Mouse (Mus musculus) CH12.LX (cell line): ENCODE results near the gene Actr5. TPM values are rescaled to one million over a fixed set of nuclear protein-coding genes. Genes with fewer than 3 reads are reported as not detected.

Experiments used
- DNase-seq: peaks from one replicate; pipeline ENCODE4 v3.0.0-alpha.2; 2013; ENCODE audit errors: extremely low read depth
- H3K27ac ChIP-seq: 2 replicates; pipeline ENCODE4 v1.5.1; 2012; ENCODE audit warnings: low read depth, mild to moderate bottlenecking, control low read depth, moderate library complexity; ENCODE audit not compliant: insufficient read depth
- H3K27me3 ChIP-seq: replicated peaks from 2 replicates; pipeline ENCODE3; 2012; ENCODE audit warnings: inconsistent platforms
- H3K36me3 ChIP-seq, 2 experiments: replicated peaks in 1 of 2; 2 replicates each; pipeline versions ENCODE3 to v1.6.1; 2012; ENCODE audit warnings: inconsistent platforms in 1 of 2, low read length in 1 of 2, mild to moderate bottlenecking in 1 of 2, mixed read lengths in 1 of 2, moderate library complexity in 1 of 2; ENCODE audit not compliant: control insufficient read depth in 1 of 2, insufficient read depth in 1 of 2
- H3K4me1 ChIP-seq, 2 experiments: 2 replicates each; pipeline ENCODE4 v1.6.1; 2012; ENCODE audit warnings: inconsistent platforms in 1 of 2, moderate library complexity in 1 of 2; ENCODE audit not compliant: insufficient read depth in 2 of 2, control insufficient read depth in 1 of 2
- H3K4me2 ChIP-seq: 2 replicates; pipeline ENCODE4 v1.6.1; 2012; ENCODE audit warnings: low read depth, mild to moderate bottlenecking, control low read depth; ENCODE audit not compliant: poor library complexity, insufficient read depth, severe bottlenecking
- H3K4me3 ChIP-seq, 3 experiments: fragments of 150-350 bp in 1 of 3; sonication (generic) in 1 of 3; replicated peaks in 1 of 3; 2 replicates each; pipeline versions ENCODE3 to v1.5.1; 2011 to 2012; ENCODE audit warnings: low read depth in 2 of 3, low read length in 2 of 3, mild to moderate bottlenecking in 2 of 3, moderate library complexity in 2 of 3, control low read depth in 1 of 3, improper control_type of control experiment in 1 of 3, inconsistent platforms in 1 of 3, mixed read lengths in 1 of 3; ENCODE audit not compliant: poor library complexity in 1 of 3
- H3K79me2 ChIP-seq: replicated peaks from 2 replicates; pipeline ENCODE4 v1.6.1; 2012; ENCODE audit warnings: mild to moderate bottlenecking, moderate library complexity; ENCODE audit not compliant: control insufficient read depth, poor library complexity, insufficient read depth, severe bottlenecking; ENCODE audit errors: extremely low read depth
- H3K9ac ChIP-seq: 2 replicates; pipeline ENCODE4 v1.6.1; 2012; ENCODE audit warnings: low read depth, mild to moderate bottlenecking, control low read depth, moderate library complexity; ENCODE audit not compliant: insufficient read depth
- H3K9me3 ChIP-seq: replicated peaks from 2 replicates; pipeline ENCODE3; 2012; ENCODE audit warnings: low read length, inconsistent platforms, mixed read lengths
- CTCF ChIP-seq, 2 experiments: IDR thresholded peaks in 1 of 2; conservative IDR thresholded peaks in 1 of 2; 2 replicates each; pipeline ENCODE4 v1.5.1; 2011 to 2012; ENCODE audit warnings: low read depth in 2 of 2, low read length in 2 of 2, improper control_type of control experiment in 1 of 2, inconsistent platforms in 1 of 2, mild to moderate bottlenecking in 1 of 2, moderate library complexity in 1 of 2
- E2F4 ChIP-seq: IDR thresholded peaks from 2 replicates; pipeline ENCODE4 v1.6.1; 2011; ENCODE audit warnings: low read depth, low read length, improper control_type of control experiment; ENCODE audit not compliant: insufficient replicate concordance
- ETS1 ChIP-seq: conservative IDR thresholded peaks from 2 replicates; pipeline ENCODE4 v1.6.1; 2012; ENCODE audit warnings: low read depth, mild to moderate bottlenecking, inconsistent platforms, low read length, improper control_type of control experiment, moderate library complexity
- MAFK ChIP-seq: IDR thresholded peaks from 2 replicates; pipeline ENCODE4 v1.6.1; 2011; ENCODE audit warnings: low read length, improper control_type of control experiment; ENCODE audit not compliant: insufficient replicate concordance
- MXI1 ChIP-seq: IDR thresholded peaks from 2 replicates; pipeline ENCODE4 v1.6.1; 2011; ENCODE audit warnings: mild to moderate bottlenecking, low read depth, low read length, improper control_type of control experiment
- MYC ChIP-seq: IDR thresholded peaks from 2 replicates; pipeline ENCODE4 v1.6.1; 2011; ENCODE audit warnings: low read depth, mild to moderate bottlenecking, improper control_type of control experiment, low read length
- POLR2AphosphoS2 ChIP-seq: IDR thresholded peaks from 2 replicates; pipeline ENCODE4 v1.6.1; 2011; ENCODE audit warnings: low read depth, low read length, improper control_type of control experiment
- RAD21 ChIP-seq: IDR thresholded peaks from 2 replicates; pipeline ENCODE4 v1.6.1; 2011; ENCODE audit warnings: low read depth, mild to moderate bottlenecking, low read length, improper control_type of control experiment, moderate library complexity
- SMC3 ChIP-seq: IDR thresholded peaks from 2 replicates; pipeline ENCODE4 v1.6.1; 2011; ENCODE audit warnings: low read depth, low read length, improper control_type of control experiment
- TCF12 ChIP-seq: IDR thresholded peaks from 2 replicates; pipeline ENCODE4 v1.6.1; 2014; ENCODE audit warnings: low read depth, mild to moderate bottlenecking, inconsistent platforms, low read length, improper control_type of control experiment
- UBTF ChIP-seq: IDR thresholded peaks from 2 replicates; pipeline ENCODE4 v1.6.1; 2012; ENCODE audit warnings: low read depth, mild to moderate bottlenecking, inconsistent platforms, low read length, improper control_type of control experiment, moderate library complexity
- ZC3H11A ChIP-seq: IDR thresholded peaks from 2 replicates; pipeline ENCODE4 v1.6.1; 2012; ENCODE audit warnings: low read depth, mild to moderate bottlenecking, inconsistent platforms, low read length, improper control_type of control experiment
- ZMIZ1 ChIP-seq: IDR thresholded peaks from 2 replicates; pipeline ENCODE4 v1.6.1; 2012; ENCODE audit warnings: low read depth, mild to moderate bottlenecking, inconsistent platforms, low read length, improper control_type of control experiment
- ZNF384 ChIP-seq: IDR thresholded peaks from 2 replicates; pipeline ENCODE4 v1.6.1; 2012; ENCODE audit warnings: low read depth, low read length, improper control_type of control experiment, inconsistent platforms
- dilution Hi-C: fragments of 300-500 bp; cut with MboI; formaldehyde crosslinking; loops from 2 replicates; pipeline ENCODE4 v1.14.3; 2020; ENCODE audit warnings: low sequenced_read_pairs; ENCODE audit not compliant: extremely low pct_unique_long_range_greater_than_20kb, extremely low pct_ligation_motif_present
- in situ Hi-C: fragments of 300-500 bp; cut with MboI; formaldehyde crosslinking; loops from 3 replicates; pipeline ENCODE4 v1.14.3; 2019; ENCODE audit warnings: low sequenced_read_pairs, low pct_ligation_motif_present, low pct_unique_long_range_greater_than_20kb, mixed read lengths
- polyA plus RNA-seq: library from polyadenylated mRNA; unstranded; fragments of >175 nt; gene quantifications from 2 replicates; pipeline ENCODE4 v1.2.1, GENCODE M21; 2012; ENCODE audit warnings: low read depth; ENCODE audit not compliant: insufficient read length
- total RNA-seq, 2 experiments: library from RNA; depleted of rRNA; stranded (reverse); fragments of 300-350 nt in 1 of 2; fragments of >200 nt in 1 of 2; gene quantifications; 2 replicates each; pipeline ENCODE4 v1.2.3; 2012 to 2014

Gene Actr5
- total and polyA plus RNA-seq, 3 experiments: 13.9 to 20.3 (median 19.8) TPM

DNA sequence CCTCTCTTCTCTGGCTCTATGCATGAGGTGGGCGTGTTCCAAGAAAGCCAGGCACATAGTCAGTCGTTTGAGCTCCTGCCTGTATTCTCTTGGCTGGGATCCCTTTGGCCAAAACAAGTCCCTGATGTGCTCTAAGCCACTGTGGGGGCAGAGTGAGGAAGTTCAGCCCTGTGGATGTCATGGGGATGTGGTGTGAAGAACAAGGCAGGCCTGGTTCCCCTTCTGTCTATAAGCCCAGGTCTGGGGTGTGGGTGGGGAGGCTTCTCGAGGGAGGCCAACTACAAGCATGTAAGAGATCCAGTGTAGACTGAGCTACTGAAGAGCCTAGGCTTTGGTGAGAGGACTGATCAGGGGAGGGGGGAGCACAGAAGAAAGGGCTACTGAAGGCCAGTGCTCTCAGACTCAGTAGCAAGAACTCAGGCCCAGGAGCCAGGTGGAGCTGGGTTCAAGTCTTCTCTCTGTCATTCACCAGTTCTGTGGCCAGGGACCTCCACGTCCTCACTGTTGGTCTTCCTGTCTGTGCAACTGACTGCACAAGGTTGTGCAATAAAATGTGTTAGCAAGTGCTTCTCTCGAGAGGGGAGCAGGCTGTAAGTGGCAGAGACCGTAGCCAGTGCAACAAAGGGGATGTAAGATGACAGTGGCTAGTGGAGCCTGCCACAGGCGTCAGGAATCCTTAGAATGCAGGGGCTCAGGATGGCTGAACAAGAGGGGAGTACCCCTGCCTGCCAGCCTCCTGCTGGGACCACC is 26.6 kb downstream of the Actr5 start:
- DNase-seq: no peak
- Histone ChIP-seq H3K4me2 (no peak overlapping the region), H3K9ac (no peak overlapping the region), H3K4me1 (peaks cover 0 to 3% of the 10 kb centered on the region in 2 experiments; a peak in 1 of 4 replicates), H3K27ac (no peak overlapping the region), H3K36me3 (no peaks in the 10 kb centered on the region), H3K79me2 (no peaks in the 10 kb centered on the region), H3K4me3 (no peak overlapping the region), H3K9me3 (peaks cover 3% of the 10 kb centered on the region), H3K27me3 (no peaks in the 10 kb centered on the region)
- in situ Hi-C loops (no loop called here), dilution Hi-C loops (no loop called here)
- no peak for TF ChIP-seq MYC
- TF ChIP-seq ZNF384: no peak
- TF ChIP-seq POLR2AphosphoS2: no peak

DNA sequence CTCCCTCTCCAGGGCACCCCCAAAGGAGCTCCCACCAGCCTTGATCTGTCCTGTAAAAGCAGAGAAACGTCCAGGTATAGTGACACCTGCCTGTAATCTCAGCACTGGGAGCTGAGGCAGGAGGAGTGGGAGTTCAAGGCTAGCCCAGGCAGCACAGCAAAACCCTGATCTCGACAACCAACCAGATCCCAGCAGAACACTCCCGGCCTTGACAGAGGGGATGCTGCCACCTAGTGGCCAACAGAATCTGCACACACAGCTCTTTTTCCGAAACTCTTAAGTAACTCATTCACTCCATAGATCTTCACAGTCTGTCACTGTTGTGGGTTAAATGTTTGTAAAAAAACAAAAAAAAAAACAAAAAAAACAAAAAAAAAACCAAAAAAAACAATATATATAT is 28.3 kb downstream of the Actr5 start:
- in situ Hi-C loops (no loop called here), dilution Hi-C loops (no loop called here)
- H3K36me3 ChIP-seq: no peaks in the 10 kb centered on the region
- H3K27ac ChIP-seq: no peak overlapping the region
- no peaks in the 10 kb centered on the region for H3K27me3 ChIP-seq
- peaks cover 0 to 3% of the 10 kb centered on the region in 2 experiments; a peak in 1 of 4 replicates for H3K4me1 ChIP-seq
- peak; percentile 82 for DNase-seq
- no peak overlapping the region for H3K4me3 ChIP-seq
- H3K9ac ChIP-seq: no peak overlapping the region
- no peak overlapping the region for H3K4me2 ChIP-seq
- H3K79me2 ChIP-seq: no peaks in the 10 kb centered on the region
- TF ChIP-seq MAFK (peak; percentile 96), CTCF (conservative IDR thresholded peaks at IDR 0.05 in 1 of 2, IDR thresholded peaks at IDR 0.05 in 1 of 2; ENCODE audit: low read depth in 2 of 2, low read length in 2 of 2) (peak; percentile 87 to 91), ZC3H11A (peak; percentile 1; the same call in 1 of the 2 replicates), SMC3 (peak; percentile 81), ZMIZ1 (no peak), MXI1 (no peak), TCF12 (no peak), RAD21 (peak; percentile 87)
- TF ChIP-seq, all 38 proteins: peak for 5
- peaks cover 2% of the 10 kb centered on the region for H3K9me3 ChIP-seq

DNA sequence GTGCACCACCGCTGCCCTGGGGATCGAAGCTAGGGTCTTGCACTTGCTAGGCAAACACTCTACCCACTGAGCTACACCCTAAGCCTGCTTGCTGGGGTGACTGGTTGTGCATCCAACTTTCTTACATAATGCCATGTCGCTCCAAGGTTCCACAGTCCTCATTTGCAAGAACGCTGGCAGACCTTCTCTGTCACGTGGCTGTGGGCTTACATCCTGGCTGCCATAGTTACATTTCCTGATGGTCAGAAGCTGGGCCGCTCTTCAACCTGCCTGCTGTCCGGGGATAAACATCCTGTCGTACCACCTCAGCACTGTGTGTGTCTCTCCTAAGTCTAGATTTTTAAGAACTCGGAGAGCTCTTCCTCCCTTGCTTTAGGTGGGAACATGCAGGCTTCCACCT is 30.0 kb downstream of the Actr5 start:
- Histone ChIP-seq H3K79me2 (no peaks in the 10 kb centered on the region), H3K27me3 (no peaks in the 10 kb centered on the region), H3K9ac (no peak overlapping the region), H3K4me1 (peaks cover 0 to 3% of the 10 kb centered on the region in 2 experiments; a peak in 1 of 4 replicates), H3K27ac (no peak overlapping the region), H3K36me3 (no peaks in the 10 kb centered on the region), H3K4me2 (no peak overlapping the region), H3K9me3 (peaks cover 4% of the 10 kb centered on the region), H3K4me3 (no peak overlapping the region)
- no peak for TF ChIP-seq E2F4
- TF ChIP-seq ZNF384: no peak
- TF ChIP-seq SMC3: no peak
- TF ChIP-seq MXI1: no peak
- no peak for TF ChIP-seq UBTF
- no peak for TF ChIP-seq ETS1
- no peak for TF ChIP-seq ZC3H11A
- in situ Hi-C loops: no loop called here
- DNase-seq: no peak
- dilution Hi-C loops: no loop called here
